Mouse (Mus musculus): ENCODE results near the gene Hnf4a.

DNA sequence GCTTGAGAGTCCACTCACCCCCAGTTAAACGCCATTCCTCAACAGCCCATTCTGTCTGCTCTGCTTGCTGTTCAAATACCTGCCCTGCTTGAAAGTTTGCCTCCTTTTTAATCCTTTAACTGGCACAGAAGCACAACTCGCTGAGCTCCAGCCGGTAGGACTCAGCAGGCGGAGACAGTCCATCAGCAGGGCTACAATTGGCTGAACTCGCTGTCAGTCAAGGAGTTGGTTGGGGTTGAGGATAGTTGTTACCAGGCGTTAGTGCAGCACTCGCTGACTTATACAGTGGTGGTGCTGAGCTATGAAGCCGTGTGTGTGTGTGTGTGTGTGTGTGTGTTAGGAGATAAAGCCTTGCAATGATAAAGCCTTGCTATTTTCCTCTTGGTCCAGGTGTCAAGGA lies 46.0 kb upstream of the Hnf4a start:
- TF ChIP-seq CTCF (conservative IDR thresholded peaks at IDR 0.05; ENCODE audit: low read length): no peak
- TF ChIP-seq POU5F1 (IDR thresholded peaks at IDR 0.05; ENCODE audit: borderline replicate concordance, low read length): no peak
